Mouse (Mus musculus) yolk sac, embryonic 10.5 days (tissue): ENCODE measurements around the gene Uncx.
"Not testable (repeated sequence)": the region's sequence is repeated elsewhere in the genome, so short reads cannot be mapped to it uniquely, and the experiment has no call there.

Source experiments
- DNase-seq: peaks from one replicate; pipeline ENCODE4 v3.0.0-alpha.2; 2017; ENCODE audit warnings: low spot score

Uncx gene

DNA sequence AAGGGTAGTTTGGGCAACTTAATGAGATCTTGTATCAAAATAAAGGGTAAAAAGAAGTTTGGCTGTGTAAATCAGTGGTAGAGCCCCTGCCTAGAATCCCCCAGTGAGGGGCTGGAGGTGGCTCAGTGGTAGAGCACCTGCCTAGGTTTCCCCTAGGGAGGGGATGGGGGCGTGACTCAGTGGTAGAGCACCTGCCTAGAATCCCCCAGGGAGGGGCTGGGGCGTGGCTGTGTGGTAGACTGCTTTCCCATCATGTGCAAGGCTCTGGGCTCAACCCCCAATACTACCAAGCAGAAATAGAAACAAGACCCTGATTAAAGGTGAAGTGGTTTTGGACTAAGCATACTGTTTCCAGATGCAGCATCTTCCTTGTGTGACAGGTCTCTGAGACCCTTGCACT, 21.4 kb downstream of the Uncx start:
- DNase-seq: no peak

DNA sequence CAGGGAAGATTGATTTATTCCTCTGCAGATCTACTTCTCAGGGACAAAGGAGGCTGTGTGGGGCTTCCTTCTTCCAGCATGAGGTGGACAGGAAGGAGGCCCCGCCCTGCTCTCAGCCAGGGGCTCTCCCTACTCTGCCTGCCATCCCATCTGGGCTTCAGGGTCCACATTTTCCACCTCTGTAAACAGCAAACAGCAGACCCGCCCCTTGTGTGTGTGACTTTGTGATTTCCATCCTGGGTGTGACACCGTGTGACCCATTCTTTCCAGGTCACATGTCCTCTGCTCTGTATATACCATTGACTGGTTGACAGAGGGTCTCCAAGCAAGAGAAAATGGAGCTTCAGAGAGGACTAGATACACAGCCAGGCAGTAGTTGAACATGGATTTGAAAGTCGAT, 22.2 kb downstream of the Uncx start:
- DNase-seq: no peak

DNA sequence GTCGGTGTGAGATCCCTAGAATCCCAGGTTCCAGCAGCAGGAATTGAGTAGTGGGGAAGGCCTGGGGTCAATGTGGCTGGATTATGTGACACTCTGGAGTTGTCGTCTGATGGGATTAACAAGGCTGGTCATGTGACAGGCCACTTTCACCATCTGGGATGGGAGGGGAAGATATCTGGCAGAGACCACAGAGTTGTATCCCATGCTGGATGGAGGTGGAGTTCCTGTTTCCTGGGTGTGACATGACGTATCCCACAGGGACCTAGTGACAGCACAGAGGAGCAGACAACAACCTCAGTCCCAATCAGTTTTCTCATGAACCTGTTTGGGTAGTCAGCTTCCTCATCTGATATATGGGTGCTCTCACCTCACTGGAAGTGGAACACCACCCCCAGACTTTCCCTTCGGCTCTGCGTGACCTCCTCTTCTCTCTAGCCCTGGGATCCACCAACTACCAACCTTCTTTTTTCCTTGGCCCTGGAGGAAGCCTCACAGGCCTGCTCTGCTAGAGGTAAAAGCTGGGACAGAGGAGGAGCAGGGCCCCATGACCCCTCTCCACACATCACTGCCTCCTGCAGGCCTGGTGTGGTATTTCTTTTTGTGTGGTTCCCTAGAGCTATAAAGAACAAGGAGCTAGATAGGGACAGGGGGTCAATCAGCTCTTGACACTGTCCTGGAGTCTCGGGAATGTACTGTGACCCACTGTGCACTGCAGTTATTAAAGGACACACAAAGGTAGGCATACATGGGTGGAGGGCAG, 23.5 kb downstream of the Uncx start:
- no peak for DNase-seq

DNA sequence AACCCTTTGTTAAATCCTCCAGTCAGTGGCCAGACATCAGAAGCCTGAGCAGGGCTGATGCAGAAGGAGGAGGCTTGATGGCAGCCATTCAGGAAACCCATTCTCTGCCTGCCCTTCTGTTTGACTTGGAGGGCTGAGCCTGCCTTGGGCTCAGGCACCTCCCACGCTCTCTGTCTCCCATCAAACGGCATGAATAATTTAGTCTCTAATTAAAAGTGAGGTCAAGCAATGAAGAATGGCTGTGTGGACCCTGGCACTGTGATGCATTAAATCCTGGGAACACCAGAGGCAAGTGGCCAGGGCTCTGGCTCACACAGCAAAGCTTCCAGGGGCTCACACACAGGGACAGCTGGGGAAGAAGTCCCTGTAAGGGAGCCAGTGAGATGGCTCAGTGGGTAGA, 24.8 kb downstream of the Uncx start:
- no peak for DNase-seq

DNA sequence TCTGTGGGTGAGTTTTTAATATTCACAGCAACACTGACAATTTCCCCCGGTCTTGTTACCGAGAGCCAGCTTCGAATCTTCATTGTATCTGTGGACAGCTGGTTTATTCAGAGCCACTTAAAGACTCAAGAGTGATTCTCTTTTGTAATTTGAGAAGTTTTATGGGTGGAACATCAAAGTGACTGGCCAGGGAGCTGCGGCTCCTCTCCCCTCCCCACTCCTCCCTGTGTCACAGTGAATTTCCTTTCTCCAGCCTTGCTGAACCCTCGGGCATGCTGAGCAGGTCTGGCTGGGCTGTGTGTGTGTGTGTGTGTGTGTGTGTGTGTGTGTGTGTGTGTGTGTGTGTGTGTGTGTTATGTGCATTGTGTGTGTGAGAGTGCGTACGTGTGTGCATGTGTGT, 29.2 kb downstream of the Uncx start:
- DNase-seq: no peak

DNA sequence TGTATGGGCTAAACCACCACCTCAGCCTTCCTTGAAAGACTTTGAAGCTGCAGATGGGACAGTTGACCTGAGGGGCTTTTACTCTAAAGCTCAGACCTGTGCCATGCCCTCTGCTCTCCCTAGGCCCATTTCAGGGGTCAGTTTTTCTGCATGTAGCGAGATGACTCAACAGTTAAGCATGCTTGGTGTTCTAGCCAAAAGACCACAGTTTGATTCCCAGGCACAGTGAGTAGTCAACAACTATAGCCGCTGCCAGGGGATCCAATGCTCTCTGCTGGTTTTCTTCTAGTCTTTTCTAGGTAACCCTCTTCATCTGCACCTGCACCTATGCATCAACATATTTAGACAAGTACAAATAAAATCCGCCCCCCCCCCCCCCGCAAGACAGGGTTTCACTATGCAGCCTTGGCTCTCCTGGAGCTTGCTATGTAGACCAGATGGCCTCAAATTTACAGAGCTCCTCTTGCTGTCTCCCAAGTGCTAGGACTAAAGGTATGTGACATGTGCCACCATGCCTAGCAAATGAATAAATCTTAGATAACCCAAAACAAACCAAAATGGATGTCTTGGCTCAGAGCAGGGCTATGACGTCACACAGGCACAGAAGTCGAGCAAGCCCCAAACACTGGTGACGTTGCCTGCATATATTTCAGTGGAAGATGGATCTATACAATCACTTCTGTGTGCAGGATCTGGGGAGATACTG, 30.5 kb downstream of the Uncx start:
- no peak for DNase-seq

DNA sequence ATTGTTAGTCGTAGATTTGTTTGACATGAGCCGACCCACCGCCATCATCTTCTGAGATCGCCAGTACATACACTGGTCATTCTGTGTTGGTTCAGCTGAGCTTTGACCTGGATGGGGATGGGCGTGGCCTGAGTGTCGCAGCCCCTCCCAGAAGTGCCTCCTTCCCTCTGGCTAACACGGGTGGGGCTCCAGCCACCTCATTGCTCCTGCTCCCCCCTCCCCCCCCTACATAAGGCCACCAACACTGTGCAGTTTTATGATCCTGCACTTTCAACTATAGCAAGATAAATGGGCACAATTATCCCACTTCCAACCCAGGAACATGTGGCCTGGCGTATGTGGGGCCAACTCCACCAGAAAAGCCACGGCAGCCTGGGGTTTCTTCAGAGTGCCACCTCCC, 31.8 kb downstream of the Uncx start:
- DNase-seq: no peak

DNA sequence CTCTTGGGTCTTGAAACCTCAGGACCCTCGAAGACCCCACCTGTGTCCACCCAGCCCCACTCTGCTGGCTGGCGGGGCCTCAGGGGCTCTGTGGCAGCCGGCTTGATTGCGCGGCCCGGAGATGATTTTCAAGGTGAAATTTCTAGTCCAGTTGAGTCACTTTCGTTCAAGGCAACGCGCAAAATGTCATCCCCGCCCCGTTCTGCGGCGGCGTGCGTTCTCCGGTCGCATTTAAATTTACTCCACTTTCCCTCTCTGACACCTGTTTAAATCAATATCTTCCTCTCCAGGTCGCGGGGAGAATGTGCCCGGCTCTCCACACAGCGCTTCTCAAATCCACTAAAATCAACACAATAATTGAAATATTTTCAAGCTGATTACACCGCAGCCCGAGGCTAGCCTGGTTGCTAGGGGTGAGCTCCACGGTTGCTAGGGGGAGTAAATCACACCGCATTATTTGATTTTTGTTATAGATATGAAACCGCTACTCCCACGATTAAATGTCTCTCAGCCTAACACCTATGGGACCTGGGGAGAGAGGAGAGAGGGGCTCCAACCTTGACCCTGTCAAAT, 37.0 kb downstream of the Uncx start:
- no peak for DNase-seq

DNA sequence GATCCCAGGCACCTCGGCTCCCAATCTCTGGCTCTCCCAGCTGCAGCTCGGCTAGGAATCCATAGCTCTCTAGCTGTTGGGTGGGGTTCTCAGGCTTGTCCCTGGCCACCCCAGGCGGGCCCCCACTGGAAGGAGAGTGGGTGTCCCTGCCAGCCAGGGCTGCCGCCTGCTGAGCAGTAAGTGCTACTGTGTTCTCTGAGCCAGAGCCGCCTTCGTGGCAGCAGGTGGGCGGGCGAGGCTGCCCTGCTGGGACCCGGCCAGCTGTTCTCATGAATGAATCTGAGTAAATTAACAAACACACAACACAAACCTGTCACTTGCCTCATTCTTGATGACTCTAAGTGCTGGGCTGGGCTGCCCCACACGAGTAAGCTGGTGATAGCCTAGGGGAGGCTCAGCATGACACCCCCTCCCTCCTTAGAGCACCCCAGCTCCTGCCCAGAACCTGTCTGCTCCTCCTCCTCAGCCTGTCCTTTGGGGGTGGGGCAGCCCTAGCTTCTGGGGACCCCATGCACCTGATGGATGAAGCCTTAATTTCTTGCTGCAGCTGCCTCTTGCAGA, 38.1 kb downstream of the Uncx start:
- DNase-seq: no peak

DNA sequence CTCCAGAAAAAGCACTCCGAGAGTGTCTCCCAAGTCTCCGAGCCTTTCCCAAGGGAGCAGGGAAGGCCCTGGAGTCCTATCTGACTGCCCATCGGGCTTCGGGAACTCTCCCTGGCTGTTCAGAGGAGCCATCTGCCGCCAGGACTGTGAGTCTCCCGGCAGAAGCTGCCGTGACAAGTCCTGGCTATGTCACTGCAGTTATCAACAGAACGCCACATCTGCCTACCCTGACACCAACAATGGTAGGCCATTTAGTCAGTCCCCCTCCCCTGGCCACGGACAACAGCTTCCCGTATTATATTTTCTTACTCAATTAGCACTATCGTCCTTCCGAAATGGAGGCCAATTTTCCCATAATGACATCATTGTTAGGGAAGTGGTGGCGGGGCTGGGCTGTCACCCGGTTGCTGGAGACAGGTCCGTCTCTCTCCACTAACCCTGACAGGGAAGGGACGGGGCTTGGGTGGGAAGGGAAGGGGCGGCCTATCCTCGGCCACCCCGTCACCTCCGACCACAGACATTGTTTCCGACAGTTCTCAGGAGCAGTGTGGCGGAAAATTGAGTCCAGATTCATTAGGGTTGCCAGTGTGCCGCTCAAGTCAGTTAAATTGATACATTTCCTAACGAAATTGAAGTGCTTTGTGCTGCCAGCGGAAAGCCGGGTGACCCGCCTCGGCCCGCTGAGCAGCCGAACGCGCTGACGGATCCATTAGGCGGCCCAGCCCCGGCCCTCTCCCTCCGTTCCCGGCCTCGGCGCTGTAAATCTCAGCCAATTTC, 41.9 kb downstream of the Uncx start:
- DNase-seq: no peak

DNA sequence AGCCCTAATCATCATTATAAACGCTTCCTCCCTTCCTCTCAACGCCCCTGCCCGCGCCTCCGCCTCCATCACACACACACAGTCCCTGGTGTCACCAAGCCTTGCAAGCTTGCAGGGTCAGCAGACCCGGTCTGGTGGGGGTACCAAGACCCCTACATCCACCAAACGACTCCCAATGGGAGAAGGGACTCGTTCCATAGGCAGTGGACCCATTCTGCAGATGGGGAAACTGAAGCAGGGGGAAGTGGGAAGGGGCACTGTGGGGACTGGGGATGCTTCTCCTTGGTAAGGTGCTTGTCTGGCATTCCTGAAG, 42.4 kb downstream of the Uncx start:
- no peak for DNase-seq

DNA sequence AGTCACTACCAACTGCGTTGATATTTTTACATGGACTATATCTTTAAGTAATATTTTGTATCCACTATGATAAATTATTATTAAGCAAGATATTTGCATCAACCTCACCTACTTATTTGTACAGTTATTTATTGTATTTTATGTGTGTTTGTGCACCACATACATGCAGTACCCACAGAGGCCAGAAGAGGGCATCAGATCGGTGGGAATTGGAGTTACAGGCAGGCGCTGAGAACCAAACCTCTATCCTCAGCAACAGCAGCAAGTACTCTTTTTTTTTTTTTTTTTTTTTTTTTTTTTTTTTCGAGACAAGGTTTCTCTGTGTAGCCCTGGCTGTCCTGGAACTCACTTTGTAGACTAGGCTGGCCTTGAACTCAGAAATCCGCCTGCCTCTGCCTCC, 44.2 kb downstream of the Uncx start:
- not testable (repeated sequence) for DNase-seq

DNA sequence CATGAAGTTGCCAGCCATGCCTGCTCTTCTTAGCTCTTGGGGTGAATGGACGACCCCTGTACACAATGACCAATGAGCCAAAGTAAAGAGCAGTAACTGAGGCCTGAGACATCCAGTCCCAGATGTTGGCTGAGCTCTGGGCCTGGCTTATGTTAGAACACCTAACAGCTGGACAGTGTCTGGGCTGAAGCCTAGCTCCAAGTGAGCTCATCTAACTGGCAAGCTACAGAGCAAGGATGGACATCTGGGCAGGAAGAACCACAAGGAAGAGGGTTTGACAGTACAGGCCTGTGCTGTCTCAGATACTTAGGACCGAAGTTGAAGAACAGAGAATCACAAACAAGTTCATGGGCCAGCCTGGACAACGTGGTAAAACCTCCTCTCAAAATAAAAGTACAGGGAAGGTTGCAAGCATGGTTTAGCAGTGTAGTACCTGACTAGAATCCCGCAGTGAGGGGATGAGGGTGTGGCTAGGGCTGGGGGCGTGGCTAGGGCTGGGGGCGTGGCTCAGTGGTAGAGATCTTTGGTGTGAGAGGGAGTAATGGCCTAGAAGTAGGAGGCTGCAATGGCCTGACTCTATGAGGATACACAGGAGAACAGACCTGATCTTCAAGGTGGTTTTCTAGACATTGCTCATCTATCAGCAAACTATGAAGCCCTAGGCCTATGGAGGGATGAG, 47.5 kb downstream of the Uncx start:
- not testable (repeated sequence) for DNase-seq

DNA sequence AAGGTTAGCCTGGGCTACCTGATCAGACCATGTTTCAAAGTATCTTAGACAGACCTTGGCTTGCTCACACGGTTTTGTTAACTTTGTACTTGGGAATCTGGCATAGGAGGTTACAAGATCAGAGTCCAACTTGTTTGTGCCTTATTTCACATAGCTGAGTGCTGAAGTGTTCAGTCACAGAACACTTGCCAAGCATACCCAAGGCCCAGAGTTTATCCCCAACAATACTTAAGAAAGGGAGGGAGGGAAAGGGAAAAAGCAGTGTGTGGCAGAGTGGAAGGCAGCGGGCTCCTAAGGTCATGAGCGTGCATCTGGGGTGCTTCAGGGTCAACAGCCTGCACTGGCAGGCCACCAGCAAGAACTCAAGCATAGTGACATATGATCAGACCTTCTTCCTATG, 48.7 kb downstream of the Uncx start:
- DNase-seq: no peak

DNA sequence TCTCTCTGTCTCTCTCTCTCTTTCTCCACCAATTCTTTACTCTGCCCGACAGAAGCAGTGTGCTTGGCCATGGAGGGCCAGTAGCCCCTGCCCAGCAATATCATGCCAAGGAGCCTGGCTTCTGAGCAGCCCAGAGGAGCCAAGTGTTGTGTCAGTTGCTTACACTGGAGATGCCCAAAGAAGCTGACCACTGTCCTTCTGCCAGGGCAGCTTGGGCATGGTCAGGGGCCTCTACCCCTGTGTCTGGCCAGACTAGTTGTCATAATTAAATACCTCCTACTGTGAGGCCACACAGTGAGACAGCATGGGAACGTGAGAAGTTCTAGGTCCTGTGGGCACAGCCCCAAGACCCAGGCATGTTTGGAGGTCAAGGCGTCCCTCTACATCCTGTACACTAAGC, 49.6 kb downstream of the Uncx start:
- no peak for DNase-seq

DNA sequence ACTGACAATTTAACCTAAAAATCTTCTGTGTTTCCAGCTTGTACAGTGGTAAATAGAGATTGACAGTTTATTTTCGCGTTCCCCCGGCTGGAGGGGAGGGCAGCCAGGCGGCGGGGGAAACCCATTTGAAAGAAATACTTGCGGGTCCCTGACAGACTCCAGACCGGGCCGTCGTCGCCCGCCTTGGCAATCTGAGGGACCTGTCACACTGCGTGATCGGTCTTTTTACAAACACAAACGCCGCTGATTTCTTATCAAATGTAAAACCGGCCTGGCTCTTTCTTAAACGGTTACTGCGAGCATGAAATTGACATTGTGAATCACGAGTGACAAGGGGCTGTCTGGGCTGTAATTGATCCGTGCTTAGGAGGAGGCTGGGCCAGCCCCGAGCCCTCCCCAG, 50.5 kb downstream of the Uncx start:
- no peak for DNase-seq

DNA sequence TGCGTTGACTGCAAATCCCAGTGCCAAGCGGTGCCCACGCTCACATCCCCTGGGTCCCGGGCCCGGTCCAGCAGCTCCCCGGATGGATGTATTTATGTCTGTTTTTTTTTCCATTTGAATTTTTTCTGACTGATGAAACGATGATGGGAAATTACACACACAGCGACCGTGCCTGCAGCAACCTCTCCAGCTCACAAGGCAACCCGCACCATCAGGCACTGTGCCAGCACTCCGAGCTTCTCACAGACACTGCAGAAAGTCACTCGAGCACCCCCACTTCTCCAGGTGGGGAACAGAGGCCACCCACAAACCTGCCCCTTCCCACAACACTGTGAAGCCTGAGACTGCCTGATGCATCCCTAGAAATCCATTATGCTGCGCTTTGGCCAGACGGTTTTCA, 51.7 kb downstream of the Uncx start:
- DNase-seq: no peak
